Mouse (Mus musculus) testis, adult 2 months (tissue): ENCODE data around the gene Nipsnap1. TPM values are rescaled to one million over a fixed set of nuclear protein-coding genes. Genes with fewer than 3 reads are reported as not detected.

Experiments
- H3K27ac ChIP-seq: fragments of 200-500 bp; 2 replicates; pipeline ENCODE4 v1.5.1; 2012; ENCODE audit warnings: low read depth, low read length; ENCODE audit not compliant: control insufficient read depth, insufficient read depth
- H3K27me3 ChIP-seq: fragments of 200-500 bp; 2 replicates; pipeline ENCODE4 v1.6.1; 2012; ENCODE audit warnings: mild to moderate bottlenecking, low read length, moderate library complexity; ENCODE audit not compliant: control insufficient read depth, insufficient read depth
- H3K36me3 ChIP-seq: fragments of 200-500 bp; 2 replicates; pipeline ENCODE4 v1.6.1; 2012; ENCODE audit warnings: mild to moderate bottlenecking, low read length; ENCODE audit not compliant: control insufficient read depth, insufficient read depth
- H3K4me1 ChIP-seq: fragments of 200-500 bp; 2 replicates; pipeline ENCODE4 v1.6.1; 2012; ENCODE audit warnings: low read length; ENCODE audit not compliant: control insufficient read depth, insufficient read depth
- H3K4me3 ChIP-seq: fragments of 200-500 bp; 2 replicates; pipeline ENCODE4 v1.5.1; 2012; ENCODE audit warnings: low read depth, mild to moderate bottlenecking, low read length, moderate library complexity, mixed read lengths; ENCODE audit not compliant: control insufficient read depth
- CTCF ChIP-seq: fragments of 200-500 bp; IDR thresholded peaks from 2 replicates; pipeline ENCODE4 v1.5.1; 2012; ENCODE audit warnings: low read depth, mild to moderate bottlenecking, inconsistent platforms, low read length, moderate library complexity; ENCODE audit not compliant: control insufficient read depth, insufficient read depth, insufficient replicate concordance
- POLR2A ChIP-seq: fragments of 200-500 bp; IDR thresholded peaks from 2 replicates; pipeline ENCODE4 v1.6.1; 2012; ENCODE audit warnings: low read depth, mild to moderate bottlenecking, inconsistent platforms, low read length, moderate library complexity; ENCODE audit not compliant: control insufficient read depth
- polyA plus RNA-seq: library from polyadenylated mRNA; depleted of rRNA; stranded (reverse); fragments of >200 nt; gene quantifications from 2 replicates; pipeline ENCODE4 v1.2.3, GENCODE M21; 2012; rRNA removed

Nipsnap1 gene
- polyA plus RNA-seq, 1 experiment, result 2.7 TPM

GRCm38 (mm10) chr11:4931009-4931601 is 57.4 kb downstream of the Nipsnap1 start:
- H3K36me3 ChIP-seq, result no peaks in the 10 kb centered on the region
- TF ChIP-seq POLR2A (no peak), CTCF (no peak)
- no peaks in the 10 kb centered on the region for H3K4me1 ChIP-seq
- H3K27me3 ChIP-seq, result no peaks in the 10 kb centered on the region
- no peak overlapping the region for H3K27ac ChIP-seq
- no peak overlapping the region for H3K4me3 ChIP-seq

- H3K27ac ChIP-seq, result no peak overlapping the region
- no peaks in the 10 kb centered on the region for H3K4me1 ChIP-seq
- H3K27me3 ChIP-seq, result no peaks in the 10 kb centered on the region
- H3K4me3 ChIP-seq, result no peak overlapping the region
- H3K36me3 ChIP-seq, result no peaks in the 10 kb centered on the region
- no peak for TF ChIP-seq POLR2A
- TF ChIP-seq CTCF, result no peak
These were observed 62.5 kb downstream of the Nipsnap1 start for GRCm38 (mm10) chr11:4936243-4936642.

Other genes starting within 250 kb of the Nipsnap1 start
- 54.5 and 57.4 TPM in 2 replicates for gene Ascc2, start 236.2 kb upstream of the Nipsnap1 start, polyA plus RNA-seq
- 399 and 518 TPM in 2 replicates for gene Uqcr10, start 169.6 kb upstream of the Nipsnap1 start, polyA plus RNA-seq
- 27.4 and 27.8 TPM in 2 replicates for gene Zmat5, start 169.3 kb upstream of the Nipsnap1 start, polyA plus RNA-seq
- 0.07 and 0.10 TPM in 2 replicates for gene Cabp7, start 127.2 kb upstream of the Nipsnap1 start, polyA plus RNA-seq
- gene Nf2, start 24.4 kb upstream of the Nipsnap1 start, polyA plus RNA-seq, result 90.2 and 92.5 TPM in 2 replicates
- 69.3 and 75.4 TPM in 2 replicates for gene Thoc5, start 21.4 kb downstream of the Nipsnap1 start, polyA plus RNA-seq
- gene Nefh, start 74.1 kb downstream of the Nipsnap1 start, polyA plus RNA-seq, result 0.94 and 1.0 TPM in 2 replicates
- gene Ap1b1, start 112.9 kb downstream of the Nipsnap1 start, polyA plus RNA-seq, result 27.7 and 33.3 TPM in 2 replicates
- 2.5 and 3.9 TPM in 2 replicates for gene Rasl10a, start 184.2 kb downstream of the Nipsnap1 start, polyA plus RNA-seq
- gene Gas2l1, start 191.4 kb downstream of the Nipsnap1 start, polyA plus RNA-seq, result 116 and 124 TPM in 2 replicates
- 232 and 237 TPM in 2 replicates for gene Rhbdd3, start 225.0 kb downstream of the Nipsnap1 start, polyA plus RNA-seq
- 433 and 510 TPM in 2 replicates for gene Ewsr1, start 225.3 kb downstream of the Nipsnap1 start, polyA plus RNA-seq